Mouse (Mus musculus) spleen, adult 2 months (tissue): Measurements from ENCODE around the gene Cyp2d22.

ENCODE experiments used
- CTCF ChIP-seq: fragments of 200-500 bp; IDR thresholded peaks from 2 replicates; pipeline ENCODE4 v1.5.1; 2011; ENCODE audit warnings: mild to moderate bottlenecking, inconsistent platforms; ENCODE audit not compliant: insufficient read depth, insufficient read length, insufficient replicate concordance; ENCODE audit errors: extremely low read depth
- POLR2A ChIP-seq: fragments of 200-500 bp; IDR thresholded peaks from 2 replicates; pipeline ENCODE4 v1.6.1; 2011; ENCODE audit warnings: low read depth, low read length, inconsistent platforms

- TF ChIP-seq CTCF (no peak), POLR2A (no peak)
These were observed 43.4 kb upstream of the Cyp2d22 start for GRCm38 (mm10) chr15:82423471-82423870.
